Mouse (Mus musculus) ES-CJ7 (cell line): ENCODE results near the gene Camta1.
A peak's percentile ranks its signal among the peaks of the same experiment; 100 is the strongest.

Source experiments
- DNase-seq: peaks from one replicate; pipeline ENCODE4 v3.0.0; 2011; ENCODE audit warnings: low read depth, low spot score

Gene Camta1

DNA sequence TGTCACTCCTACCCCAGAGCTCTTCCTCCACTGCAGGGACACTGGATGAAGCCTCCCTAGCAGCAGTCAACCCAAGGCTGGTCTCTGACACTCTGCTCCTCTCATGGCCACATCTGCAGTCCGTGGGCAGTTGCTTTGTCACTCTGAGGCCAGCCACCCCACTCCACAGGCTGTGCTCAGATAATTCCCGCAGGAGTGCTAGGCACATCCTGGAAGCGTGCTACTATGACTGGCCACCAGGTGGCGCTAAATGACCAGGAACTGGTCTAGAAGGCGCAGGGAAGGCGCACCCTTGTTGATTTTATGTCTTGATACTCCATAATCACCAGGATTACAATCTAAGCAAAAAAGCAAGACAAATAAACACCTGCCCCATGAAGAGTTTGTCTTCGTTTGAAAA is 704.8 kb downstream of the Camta1 start:
- peak; percentile 71 for DNase-seq

DNA sequence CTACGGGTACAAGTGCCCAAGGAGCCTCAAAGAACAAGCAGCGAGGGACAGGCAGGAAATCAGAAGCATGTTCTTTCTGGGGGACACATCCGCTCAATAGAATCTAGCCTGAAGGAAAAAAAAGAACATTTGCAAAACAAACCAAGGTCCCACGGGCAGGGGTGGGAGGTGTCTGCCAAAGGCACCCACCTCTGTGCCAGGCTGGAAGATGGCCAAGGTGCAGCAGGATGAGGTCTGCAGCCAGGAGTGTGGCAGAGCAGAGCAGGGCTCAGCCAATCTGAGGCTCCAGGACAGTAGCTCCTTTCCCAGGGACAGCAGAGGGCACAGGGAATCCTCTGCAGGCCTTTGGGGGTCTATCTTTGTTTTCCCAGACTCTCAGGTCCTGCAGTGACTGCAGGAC is 706.1 kb downstream of the Camta1 start:
- DNase-seq = no peak

DNA sequence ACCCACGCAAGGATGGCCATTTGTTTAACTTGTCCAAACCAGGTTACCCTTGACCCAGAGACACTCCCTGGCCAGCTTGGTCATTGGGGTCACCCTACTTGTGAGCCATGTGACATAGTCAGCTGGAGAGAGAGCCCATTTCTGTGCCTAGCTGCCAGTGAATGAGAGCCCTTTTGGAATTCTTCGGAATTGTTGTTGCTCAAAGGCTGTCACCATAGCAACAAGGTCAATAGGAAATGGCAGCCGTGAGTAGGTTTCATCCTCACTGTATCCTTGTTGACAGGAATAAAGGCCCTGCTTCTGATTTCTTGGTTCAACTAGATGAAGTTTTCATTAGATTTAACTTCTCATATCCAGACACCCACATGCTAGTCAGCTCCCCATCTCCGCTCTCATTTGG is 707.4 kb downstream of the Camta1 start:
- DNase-seq = no peak

DNA sequence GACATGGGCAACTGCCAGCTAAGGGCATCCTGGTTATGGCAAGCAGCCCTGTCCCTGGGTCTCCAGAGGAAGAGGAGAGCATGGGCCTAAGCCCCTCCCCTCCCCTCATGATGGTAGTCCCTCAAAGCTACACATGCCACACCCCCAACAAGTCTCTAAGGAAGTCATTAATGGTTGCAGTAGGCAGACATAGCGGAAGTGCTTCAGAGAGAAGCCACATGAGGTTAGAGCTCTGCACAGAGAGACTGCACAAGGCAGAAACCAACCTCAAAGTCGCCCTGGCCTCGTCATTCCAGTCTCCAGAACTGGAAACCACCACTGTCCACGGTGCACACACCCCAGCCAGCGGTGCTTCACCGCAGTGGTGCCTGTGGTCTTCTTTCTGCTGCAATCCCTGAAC is 709.7 kb downstream of the Camta1 start:
- no peak for DNase-seq

DNA sequence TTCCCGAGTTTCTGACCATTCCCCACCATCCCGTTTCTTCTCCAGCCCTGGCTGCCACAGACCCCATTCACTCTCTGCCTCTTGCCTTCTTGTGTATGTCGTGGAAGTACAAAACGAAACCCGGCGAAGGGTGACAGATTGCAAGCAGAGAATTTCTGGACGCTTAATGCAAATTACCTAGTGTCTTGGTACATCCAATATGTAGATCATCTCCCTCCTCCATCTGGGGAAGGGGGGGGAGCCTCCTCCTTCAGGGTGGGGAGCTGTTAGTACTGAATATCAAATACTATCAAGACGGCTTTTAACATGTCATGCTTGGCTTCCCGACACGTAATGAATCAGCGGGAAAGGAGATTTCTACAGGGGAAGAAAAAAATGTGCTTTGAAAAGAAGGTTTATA is 710.8 kb downstream of the Camta1 start:
- DNase-seq = no peak

DNA sequence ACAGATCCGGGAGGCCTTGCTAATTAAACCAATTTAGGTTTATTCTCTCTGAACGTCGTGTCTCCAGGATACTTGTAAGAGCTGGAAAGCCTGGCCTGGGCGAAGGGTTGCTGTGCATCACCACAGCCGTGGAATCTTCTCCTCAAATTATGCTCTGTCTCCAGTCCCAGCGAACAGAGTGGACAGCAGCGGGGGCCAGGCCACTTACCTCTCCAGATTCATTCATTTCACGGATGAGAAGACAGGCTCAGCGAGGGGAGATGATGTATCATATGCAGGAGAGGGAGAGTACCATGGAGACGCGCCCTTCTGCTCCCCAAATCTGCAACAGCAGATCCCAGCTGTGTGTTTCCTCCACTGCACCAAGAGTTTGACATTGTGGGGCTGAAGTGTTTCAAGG is 711.6 kb downstream of the Camta1 start:
- DNase-seq = no peak

DNA sequence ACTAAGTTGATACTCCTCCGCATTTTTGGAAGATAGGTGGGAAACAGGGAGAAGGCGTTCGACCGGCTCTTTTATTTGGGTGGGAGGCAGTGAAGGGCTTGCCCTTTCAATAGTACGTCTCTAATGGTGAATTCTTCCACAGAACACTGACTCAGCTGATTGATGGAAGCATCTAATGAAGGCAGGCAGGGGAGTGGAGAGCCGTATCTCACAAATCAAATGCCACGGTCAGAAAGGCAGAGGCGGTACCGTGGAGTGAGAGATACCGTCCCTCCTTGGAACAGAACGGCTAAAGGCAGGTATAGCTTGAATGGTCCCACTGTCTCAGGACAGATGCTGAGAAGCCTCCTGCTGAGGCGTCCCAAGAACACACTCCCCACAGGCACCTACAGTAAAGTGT is 714.1 kb downstream of the Camta1 start:
- DNase-seq = no peak

DNA sequence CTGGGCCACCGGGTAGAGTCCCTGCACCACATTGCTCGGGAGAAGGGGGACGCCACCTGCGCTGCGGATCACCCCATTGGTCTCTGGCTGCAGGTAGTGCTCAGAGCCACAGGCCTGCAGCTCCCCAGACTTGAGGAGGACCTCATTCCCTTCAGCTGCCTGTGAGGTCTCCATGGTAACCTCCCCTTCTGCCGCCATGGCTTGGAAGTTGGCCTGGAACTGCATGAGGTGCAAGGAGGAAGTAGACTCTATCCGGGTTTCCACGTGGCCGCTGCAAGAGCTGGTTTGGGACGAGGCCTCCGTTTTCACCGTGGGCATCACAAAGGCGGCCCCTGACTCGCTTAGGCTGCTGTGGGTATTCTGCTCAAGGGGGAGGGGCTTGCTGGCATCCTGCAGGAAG is 717.6 kb downstream of the Camta1 start:
- DNase-seq = no peak

DNA sequence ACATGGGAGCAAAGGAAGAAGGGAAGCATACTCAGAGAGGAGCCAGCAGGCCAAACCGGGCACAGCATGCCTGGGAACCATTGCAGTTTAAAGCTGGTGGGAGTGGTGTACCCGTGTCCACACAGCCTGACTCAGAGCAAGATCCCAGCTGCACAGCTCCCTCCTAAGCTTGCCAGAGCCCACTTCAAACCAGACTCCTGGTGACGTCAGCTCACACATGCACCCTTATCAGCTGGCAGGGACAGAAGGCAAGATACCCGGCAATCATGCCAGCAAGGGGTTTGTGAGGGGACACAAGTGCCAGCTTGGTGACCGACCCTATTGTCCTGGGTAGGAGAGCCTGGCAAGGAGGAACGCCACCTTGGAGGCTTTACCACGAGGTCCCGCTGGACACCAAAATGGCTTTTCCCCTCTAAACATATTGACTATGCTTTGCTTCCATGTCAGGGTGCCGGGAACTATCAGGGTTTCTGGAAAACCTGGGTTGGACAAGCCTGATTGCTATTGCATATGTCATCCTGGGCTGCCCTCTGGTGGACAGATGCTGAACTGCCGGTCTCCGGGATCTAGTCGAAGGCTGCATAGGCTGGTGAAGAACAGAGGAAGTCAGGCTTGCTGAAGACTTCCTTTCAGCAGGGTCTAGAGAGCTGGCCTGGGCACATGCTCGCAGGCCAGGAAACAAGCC is 720.3 kb downstream of the Camta1 start:
- peak; percentile 89 for DNase-seq

DNA sequence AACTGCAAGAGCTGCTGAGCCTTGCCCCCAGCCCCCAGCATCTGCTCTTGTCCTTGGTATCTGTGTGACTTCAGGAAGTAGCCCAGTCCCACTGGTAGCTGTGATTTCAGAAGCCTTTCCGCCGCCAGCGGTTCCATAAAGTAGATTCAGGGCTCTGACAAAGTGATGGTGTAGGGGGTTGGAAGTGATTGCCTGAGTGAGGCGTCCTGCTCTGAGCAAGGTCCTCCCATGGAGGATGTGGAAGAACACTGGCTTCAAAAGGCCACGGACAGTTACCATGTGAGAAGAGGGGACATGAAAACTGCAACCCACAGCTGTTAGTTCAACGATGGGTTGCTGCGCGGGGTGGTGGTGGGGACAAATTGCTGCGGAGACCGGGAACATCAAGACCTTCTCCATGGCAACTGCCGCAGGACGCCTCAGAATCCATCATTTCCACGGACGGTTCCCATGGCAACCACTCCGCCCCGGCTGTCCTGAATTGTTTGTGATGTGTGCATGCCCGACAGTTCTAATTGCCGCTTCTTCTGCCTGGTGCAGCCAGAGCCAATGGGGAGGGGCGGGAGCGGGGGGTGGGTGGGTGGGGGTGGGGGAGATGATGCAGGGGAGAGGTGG is 721.2 kb downstream of the Camta1 start:
- peak; percentile 79 for DNase-seq

DNA sequence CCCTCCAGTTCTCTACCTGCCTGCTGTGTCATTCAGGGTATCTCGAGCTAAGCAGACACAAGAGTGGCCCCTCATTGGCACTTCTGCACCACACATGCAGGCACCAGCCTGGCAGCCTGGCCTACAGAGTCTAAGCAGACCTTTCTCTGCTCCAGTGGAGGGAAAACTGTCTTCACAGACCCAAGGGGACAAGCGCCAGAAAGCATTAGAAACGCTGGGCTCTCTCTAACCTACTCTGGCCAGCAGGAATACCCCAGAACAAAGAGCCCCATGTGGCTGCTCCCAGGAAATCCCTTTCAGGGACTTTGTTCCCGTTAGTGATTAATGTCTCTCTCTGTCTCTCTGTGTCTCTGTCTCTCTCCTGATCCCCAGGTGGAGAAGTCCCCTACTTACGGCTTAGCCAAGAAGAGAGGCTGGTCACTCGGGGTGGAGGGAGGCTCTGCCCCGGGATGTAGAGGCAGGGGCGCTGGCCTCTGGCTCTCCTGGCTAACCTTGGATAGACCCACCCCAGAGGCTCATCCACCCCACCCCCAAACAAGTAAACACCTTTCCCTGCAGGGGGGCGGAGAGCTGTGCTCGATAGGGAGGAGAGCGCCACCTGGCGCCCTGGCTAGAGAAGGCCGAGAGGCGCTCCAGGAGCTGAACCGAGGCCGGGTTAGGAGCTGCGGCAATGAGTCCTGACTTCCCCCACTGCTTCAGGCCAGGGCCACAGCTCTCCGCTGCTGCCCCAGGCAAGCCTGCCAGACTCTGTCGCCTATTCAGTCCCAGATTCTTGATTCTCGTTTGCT is 722.4 kb downstream of the Camta1 start:
- peak; percentile 90 for DNase-seq

DNA sequence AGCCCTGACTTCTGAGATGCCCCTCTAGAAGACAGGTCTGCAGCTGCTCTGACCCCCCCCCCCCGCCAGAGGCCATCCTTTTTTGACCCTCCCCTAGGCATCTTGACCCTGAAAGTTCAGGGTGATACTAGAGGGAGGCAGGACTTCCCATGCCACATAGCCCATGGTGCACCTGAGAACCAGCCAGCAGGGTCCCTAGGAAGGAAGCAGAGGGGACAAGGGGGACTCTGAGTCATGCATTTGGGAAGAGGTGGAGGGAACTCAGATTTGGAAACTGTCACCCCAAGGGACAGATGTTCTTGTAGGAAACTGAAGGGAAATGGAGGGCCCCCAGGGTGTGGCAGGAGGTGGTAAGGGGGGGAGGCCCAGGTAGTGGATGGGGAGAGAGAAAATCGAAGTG is 723.1 kb downstream of the Camta1 start:
- no peak for DNase-seq

DNA sequence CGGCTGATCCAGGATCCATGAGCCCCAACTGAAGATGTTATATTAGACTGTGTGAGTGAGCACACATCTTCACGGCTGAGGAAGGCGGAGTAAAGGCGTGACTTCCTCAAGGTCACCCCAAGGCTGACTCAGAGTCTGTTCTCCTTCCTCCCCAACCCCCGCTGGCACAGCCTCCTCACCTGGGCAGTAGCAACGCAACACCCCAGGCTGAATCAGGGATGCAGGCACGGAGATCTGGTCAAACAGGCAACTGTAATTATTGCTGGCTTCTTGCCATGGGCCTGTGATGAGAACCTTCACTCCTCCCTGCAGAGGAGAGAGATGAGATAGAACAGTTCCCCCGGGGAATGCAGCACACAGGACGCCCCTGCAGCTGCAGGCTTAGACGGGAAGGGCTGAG is 723.5 kb downstream of the Camta1 start:
- DNase-seq = no peak

DNA sequence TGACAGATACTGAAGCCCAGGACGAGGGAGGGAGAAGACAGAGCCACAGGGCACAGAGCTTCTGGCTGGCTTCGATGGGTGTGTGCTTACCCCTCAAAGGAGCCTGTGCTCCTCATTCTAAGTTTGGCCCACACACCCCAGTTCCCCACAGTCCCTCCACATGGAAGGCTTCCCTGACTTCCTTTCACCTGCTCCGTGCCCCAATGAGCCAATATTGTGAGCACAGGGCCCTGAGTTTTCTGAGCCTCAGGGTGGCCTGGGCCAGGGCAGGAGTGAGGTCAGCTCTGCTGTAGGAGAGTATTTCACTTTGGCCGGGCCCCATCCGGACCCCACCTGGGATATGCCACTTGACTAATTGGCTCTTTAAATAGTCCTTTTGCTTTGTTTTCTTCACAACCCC is 724.0 kb downstream of the Camta1 start:
- DNase-seq = no peak

DNA sequence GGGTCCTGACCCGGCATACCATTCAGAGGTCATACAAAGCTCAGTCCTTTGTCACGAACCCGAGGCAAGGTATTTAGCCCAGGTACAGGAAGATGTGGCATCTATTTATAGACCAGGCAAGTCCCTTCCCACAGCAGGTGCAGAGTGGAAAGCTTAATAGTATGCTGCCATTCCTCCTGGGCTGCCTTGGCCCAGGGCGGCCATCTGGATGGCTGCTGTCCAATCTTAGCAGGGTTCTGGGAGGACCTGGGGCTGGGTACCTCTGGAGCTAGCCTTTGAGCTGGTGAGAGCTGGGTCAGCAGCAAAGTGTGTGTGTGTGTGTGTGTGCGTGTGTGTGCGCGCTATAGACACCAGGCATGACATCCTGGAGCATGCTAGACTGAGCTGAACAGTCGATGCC is 726.2 kb downstream of the Camta1 start:
- DNase-seq = no peak

DNA sequence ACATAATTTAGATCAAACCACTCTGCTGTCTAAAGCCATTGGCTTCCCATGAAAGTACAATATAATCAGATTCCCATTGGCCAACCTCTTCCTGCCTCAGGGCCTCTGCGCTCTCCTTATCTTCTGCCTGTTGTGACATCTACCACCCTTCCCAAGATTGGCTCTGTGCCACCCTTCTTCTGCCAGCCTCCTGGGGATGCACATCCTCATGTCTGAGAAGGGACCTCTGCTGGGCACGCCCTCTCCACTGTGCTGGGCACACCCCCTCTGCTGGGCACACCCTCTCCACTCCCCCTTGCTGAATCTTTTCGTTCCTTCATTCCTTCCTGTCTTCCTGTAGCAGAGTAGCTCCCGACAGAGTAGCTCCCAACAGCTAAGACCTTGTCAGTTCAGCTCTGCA is 727.9 kb downstream of the Camta1 start:
- DNase-seq = no peak

DNA sequence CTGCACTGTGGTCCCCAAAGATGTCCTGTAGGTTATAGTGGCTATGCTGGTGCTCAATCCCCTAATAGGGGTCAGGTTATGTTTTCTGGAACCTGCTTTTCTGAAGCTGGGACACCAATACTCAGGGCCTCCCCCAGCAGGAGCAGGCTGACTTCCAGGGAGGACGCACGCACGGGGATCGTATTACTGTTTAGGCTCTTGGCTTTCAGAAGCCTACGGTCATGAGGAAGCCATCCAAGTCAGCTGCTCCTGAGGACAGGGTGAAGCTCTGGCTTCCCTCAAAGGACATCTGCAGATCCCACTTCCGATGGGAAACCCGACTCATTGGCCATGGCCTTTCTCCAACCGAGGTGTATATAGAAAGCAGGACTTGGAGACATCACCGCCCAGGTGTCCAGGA is 729.2 kb downstream of the Camta1 start:
- no peak for DNase-seq

DNA sequence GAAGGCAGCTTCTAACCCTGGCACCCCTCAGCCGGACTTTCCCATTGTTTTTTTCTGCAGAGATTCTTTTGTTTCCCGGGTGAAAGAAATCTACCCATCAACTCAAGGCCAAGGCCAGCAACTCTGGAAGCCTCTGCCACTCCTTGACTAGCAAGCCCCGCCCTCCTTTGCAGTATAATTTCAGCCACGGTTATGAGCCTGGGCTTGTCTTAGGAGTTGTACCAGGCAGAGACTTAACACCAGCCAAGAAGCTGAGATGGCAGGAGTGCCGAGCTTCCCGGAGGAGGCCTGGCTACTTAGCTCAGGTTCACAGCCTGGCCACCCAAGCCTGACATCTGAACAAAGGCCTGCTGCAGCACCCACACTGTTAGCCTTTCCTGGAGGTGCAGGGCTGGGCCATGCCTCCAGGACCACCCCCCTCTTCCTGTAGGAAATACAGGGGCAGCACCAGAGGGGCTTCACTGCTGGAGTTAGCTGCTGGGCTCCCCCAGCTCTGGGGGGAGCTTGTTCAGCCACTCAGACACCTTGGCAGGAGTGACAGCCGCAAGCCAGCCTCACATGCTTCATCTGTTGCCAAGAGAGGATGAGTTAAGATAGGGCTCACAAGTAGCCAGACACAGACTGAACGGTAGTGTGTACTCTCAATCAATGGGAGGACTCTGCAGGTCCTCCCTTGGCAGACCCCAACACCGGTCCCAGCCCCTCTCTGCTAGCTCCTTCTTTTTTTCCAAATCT is 730.8 kb downstream of the Camta1 start:
- no peak for DNase-seq

DNA sequence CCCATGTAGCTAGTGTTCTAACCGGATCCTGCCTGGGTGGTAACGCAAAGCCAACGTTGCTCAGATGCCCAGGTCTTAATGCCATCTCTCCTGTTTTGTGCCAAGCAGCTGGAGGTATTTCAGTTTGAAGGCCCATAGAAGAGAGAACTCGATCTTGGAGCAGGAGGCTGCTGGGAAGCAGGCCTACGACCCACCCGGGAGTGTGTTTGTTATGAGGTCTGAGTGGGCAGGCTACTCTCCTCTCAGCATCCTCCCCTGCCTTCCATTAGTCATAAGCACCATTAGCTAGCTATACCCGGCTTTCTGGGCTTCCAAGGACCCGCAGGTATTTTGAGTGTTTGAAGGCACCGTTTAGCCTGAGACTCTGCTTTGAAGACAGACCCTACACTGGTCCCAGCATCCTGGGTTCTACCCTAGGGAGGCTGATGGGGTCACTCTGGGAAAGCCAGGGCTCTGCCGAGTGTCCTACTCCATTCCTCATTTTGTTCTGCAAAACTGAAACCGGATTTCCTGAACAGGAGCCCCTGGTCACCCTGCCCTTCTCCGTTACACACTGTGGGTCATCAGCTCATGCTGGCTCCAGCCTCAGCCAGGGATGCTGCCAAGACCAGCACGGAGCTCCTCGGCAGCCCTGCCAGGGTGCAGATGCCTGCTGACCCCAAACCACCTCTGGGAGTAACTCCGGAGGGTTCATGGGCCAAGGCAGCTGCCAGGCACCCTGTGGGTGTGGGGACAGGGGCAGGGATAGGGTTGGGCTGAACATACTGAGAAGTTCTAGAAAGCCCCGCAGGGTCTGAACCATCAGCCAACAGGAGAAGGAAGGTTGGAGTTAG is 731.7 kb downstream of the Camta1 start:
- DNase-seq = no peak

DNA sequence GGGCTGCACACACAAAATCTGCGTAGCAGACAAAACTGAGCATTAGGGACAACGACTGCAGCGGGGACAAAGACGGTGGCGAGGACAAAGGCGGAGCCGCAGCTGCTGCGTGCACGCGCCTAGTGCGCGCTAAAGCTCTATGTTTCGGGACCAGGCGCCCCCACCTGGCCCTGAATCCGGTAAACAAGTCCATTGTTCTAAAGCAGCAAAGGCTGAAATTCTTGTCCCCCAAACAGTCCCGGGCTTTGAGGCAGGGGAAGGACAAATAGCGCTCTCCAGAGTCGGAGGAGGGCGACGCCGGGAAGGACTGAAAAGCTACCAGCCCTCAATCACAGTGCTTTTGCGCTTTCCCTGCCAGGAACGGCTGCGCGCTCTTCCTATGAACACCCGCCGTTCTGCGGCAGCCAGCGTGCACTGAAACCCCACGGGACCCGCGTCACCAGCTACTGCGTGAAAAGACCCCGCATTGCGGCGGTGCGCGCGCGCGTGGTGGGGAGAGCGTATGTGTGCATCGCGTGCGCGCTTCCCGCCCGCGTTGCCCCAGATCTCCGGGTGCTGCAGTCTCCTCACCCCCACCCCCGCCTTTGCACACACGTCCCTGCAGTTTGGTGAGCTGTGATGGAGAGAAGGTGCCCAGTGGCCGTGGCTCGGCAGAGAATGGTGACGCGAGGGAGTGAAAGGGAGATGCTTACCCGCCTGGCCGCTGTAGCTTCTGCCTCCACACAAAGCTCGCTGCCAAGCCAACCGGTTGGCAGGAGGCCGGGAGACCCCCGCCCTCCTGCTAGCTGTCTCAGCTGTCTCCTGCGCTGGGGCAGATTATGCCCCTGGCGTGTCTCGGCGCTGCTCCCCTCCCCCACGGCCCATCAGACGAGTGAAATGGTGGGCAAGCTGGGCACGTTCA is 732.8 kb downstream of the Camta1 start:
- peak; percentile 70 for DNase-seq
